In the genomic region with DNA sequence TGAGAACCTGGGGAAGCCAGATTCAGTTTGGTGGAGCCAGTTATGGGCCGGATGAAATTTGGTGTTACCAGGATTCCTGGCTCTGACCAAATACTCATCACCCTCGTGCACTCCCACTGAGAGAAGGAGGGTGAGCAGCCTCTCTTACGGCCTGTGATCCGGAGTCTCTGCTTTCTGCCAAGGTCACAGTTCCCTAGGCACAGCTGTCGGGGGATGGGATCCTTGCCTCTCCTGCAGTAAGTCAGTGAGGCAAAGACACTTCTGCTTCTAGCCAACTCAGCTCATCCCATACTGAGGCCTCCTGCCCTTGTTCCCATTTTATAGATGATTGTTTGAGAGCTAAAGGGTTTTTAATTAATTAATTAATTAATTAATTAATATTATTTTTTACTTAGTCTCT, we compare ENCODE assay signal across 22 mouse cellular contexts. TPM values are rescaled to one million over a fixed set of nuclear protein-coding genes. Genes with fewer than 3 reads are reported as not detected.
DNase-seq lines count a peak whose midpoint lies in the region; ATAC-seq lines count a peak whose summit lies in the region.
"Had no signal": no experiment of that assay in that cellular context is flagged by ENCODE, and none has a peak within 500 bp of the region (broad histone marks: within the 10 kb centered on the region; RNA-seq: fewer than 3 reads in every experiment).

No protein-coding gene starts in this region.

- no peak overlapping the region for H3K27ac ChIP-seq in hindbrain, embryonic 10.5 days
- H3K27ac ChIP-seq in hindbrain, embryonic 11.5 days (ENCODE audit: low read depth, low read length): no peak overlapping the region
- H3K27ac ChIP-seq in kidney, embryonic 16.5 days (ENCODE audit: low read length): no peak overlapping the region
- H3K27ac ChIP-seq in midbrain, embryonic 11.5 days (ENCODE audit: low read depth, low read length): no peak overlapping the region
- no peak overlapping the region for H3K27ac ChIP-seq in midbrain, embryonic 14.5 days (replicated peaks; ENCODE audit: low read depth, low read length)
- H3K27ac ChIP-seq: embryonic facial prominence, embryonic 13.5 days; forebrain, embryonic 12.5 days; heart, embryonic 10.5 days; hindbrain, embryonic 14.5 days had no signal

- no peak for ATAC-seq in hindbrain, embryonic 11.5 days (ENCODE audit: low FRiP score)
- peak; percentile 78; the same call in 1 of the 2 replicates for ATAC-seq in kidney, embryonic 16.5 days (ENCODE audit: low FRiP score, low TSS enrichment)
- ATAC-seq in midbrain, embryonic 11.5 days (ENCODE audit: low FRiP score): no peak
- ATAC-seq in midbrain, embryonic 14.5 days (ENCODE audit: low FRiP score, low TSS enrichment): no peak
- ATAC-seq: activated CD4-positive, CD25-positive, alpha-beta regulatory T cell, adult 4 months; forebrain, embryonic 16.5 days; Patski had no signal

- no peak overlapping the region for H3K9ac ChIP-seq in hindbrain, embryonic 11.5 days (ENCODE audit: low read depth, low read length)
- no peak overlapping the region for H3K9ac ChIP-seq in kidney, embryonic 16.5 days (replicated peaks; ENCODE audit: low read length)
- no peak overlapping the region for H3K9ac ChIP-seq in midbrain, embryonic 11.5 days (ENCODE audit: low read length)
- no peak overlapping the region for H3K9ac ChIP-seq in midbrain, embryonic 14.5 days (replicated peaks; ENCODE audit: low read length)
- H3K9ac ChIP-seq: embryonic facial prominence, embryonic 13.5 days; forebrain, embryonic 12.5 days; hindbrain, embryonic 14.5 days had no signal

- no peaks in the 10 kb centered on the region for H3K9me3 ChIP-seq in hindbrain, embryonic 10.5 days
- no peaks in the 10 kb centered on the region for H3K9me3 ChIP-seq in hindbrain, embryonic 11.5 days (ENCODE audit: control insufficient read depth, low read length)
- no peaks in the 10 kb centered on the region for H3K9me3 ChIP-seq in kidney, embryonic 16.5 days (ENCODE audit: low read length)
- no peaks in the 10 kb centered on the region for H3K9me3 ChIP-seq in midbrain, embryonic 11.5 days (ENCODE audit: control insufficient read depth, low read length)
- no peaks in the 10 kb centered on the region for H3K9me3 ChIP-seq in midbrain, embryonic 14.5 days (ENCODE audit: control insufficient read depth, low read length)
- H3K9me3 ChIP-seq: embryonic facial prominence, embryonic 13.5 days; forebrain, embryonic 12.5 days; heart, embryonic 10.5 days had no signal

- peaks cover 23% of the 10 kb centered on the region for H3K4me1 ChIP-seq in hindbrain, embryonic 10.5 days (replicated peaks)
- no peaks in the 10 kb centered on the region for H3K4me1 ChIP-seq in hindbrain, embryonic 11.5 days (replicated peaks; ENCODE audit: control insufficient read depth, insufficient read depth, low read length)
- peaks cover 17% of the 10 kb centered on the region for H3K4me1 ChIP-seq in kidney, embryonic 16.5 days (ENCODE audit: insufficient read depth, low read length)
- H3K4me1 ChIP-seq in midbrain, embryonic 11.5 days (ENCODE audit: control insufficient read depth, insufficient read depth, low read length): peaks cover 3% of the 10 kb centered on the region; the same call in 1 of the 2 replicates
- H3K4me1 ChIP-seq in midbrain, embryonic 14.5 days (ENCODE audit: control insufficient read depth, insufficient read depth, low read length): no peaks in the 10 kb centered on the region

- no peak overlapping the region for H3K4me3 ChIP-seq in hindbrain, embryonic 10.5 days
- H3K4me3 ChIP-seq in hindbrain, embryonic 11.5 days (ENCODE audit: low read depth, low read length): no peak overlapping the region
- H3K4me3 ChIP-seq in kidney, embryonic 16.5 days (ENCODE audit: low read length): no peak overlapping the region
- H3K4me3 ChIP-seq in midbrain, embryonic 11.5 days (ENCODE audit: low read depth, low read length): no peak overlapping the region
- H3K4me3 ChIP-seq in midbrain, embryonic 14.5 days (replicated peaks; ENCODE audit: low read depth, low read length): no peak overlapping the region
- H3K4me3 ChIP-seq: embryonic facial prominence, embryonic 13.5 days; forebrain, embryonic 12.5 days; heart, embryonic 10.5 days had no signal

- no peaks in the 10 kb centered on the region for H3K36me3 ChIP-seq in hindbrain, embryonic 10.5 days
- H3K36me3 ChIP-seq in hindbrain, embryonic 11.5 days (ENCODE audit: control insufficient read depth, insufficient read depth, low read length): no peaks in the 10 kb centered on the region
- H3K36me3 ChIP-seq in kidney, embryonic 16.5 days (ENCODE audit: insufficient read depth, low read length): no peaks in the 10 kb centered on the region
- no peaks in the 10 kb centered on the region for H3K36me3 ChIP-seq in midbrain, embryonic 11.5 days (ENCODE audit: control insufficient read depth, insufficient read depth, low read length)
- no peaks in the 10 kb centered on the region for H3K36me3 ChIP-seq in midbrain, embryonic 14.5 days (ENCODE audit: control insufficient read depth, insufficient read depth, low read length)
- H3K36me3 ChIP-seq: embryonic facial prominence, embryonic 13.5 days; forebrain, embryonic 12.5 days; heart, embryonic 10.5 days had no signal

- H3K4me2 ChIP-seq in hindbrain, embryonic 11.5 days (replicated peaks; ENCODE audit: low read depth, low read length): no peak overlapping the region
- no peak overlapping the region for H3K4me2 ChIP-seq in kidney, embryonic 16.5 days (replicated peaks; ENCODE audit: low read depth, low read length)
- H3K4me2 ChIP-seq in midbrain, embryonic 11.5 days: no peak overlapping the region
- H3K4me2 ChIP-seq in midbrain, embryonic 14.5 days (ENCODE audit: low read length): no peak overlapping the region
- H3K4me2 ChIP-seq: embryonic facial prominence, embryonic 13.5 days; forebrain, embryonic 12.5 days; hindbrain, embryonic 14.5 days had no signal

- DNase-seq in hindbrain, embryonic 10.5 days (ENCODE audit: low spot score): peak; percentile 20
- no peak for DNase-seq in hindbrain, embryonic 11.5 days (ENCODE audit: low spot score)
- no peak for DNase-seq in kidney, adult 8-10 months
- peak; percentile 85 for DNase-seq in midbrain, embryonic 11.5 days (ENCODE audit: low spot score, missing footprints)
- no peak for DNase-seq in midbrain, embryonic 14.5 days
- no peak for DNase-seq in adrenal gland, postnatal 10 days
- DNase-seq: adrenal gland, postnatal 25 days; cerebellum, adult 18-20 months; cerebellum, adult 9-11 months; cerebellum, postnatal 36 days; gastrocnemius, postnatal 10 days; heart, adult 18-20 months; heart, postnatal 10 days; heart, postnatal 4 days had no signal

- WGBS in hindbrain, embryonic 10.5 days: 51% methylated on average over 5 of the region's 5 CpGs
- WGBS in hindbrain, embryonic 11.5 days: 45% methylated on average over 5 of the region's 5 CpGs
- 46% methylated on average over 5 of the region's 5 CpGs for WGBS in kidney, embryonic 16.5 days
- WGBS in midbrain, embryonic 11.5 days: 35% methylated on average over 5 of the region's 5 CpGs
- 40% methylated on average over 5 of the region's 5 CpGs for WGBS in midbrain, embryonic 14.5 days

- no peaks in the 10 kb centered on the region; the same call in 1 of the 2 replicates for H3K27me3 ChIP-seq in hindbrain, embryonic 10.5 days (ENCODE audit: insufficient read depth, poor library complexity, severe bottlenecking)
- H3K27me3 ChIP-seq in hindbrain, embryonic 11.5 days (ENCODE audit: control insufficient read depth, insufficient read depth, low read length): no peaks in the 10 kb centered on the region
- no peaks in the 10 kb centered on the region for H3K27me3 ChIP-seq in kidney, embryonic 16.5 days (ENCODE audit: insufficient read depth, low read length)
- H3K27me3 ChIP-seq in midbrain, embryonic 11.5 days (ENCODE audit: control insufficient read depth, insufficient read depth, low read length): no peaks in the 10 kb centered on the region
- H3K27me3 ChIP-seq in midbrain, embryonic 14.5 days (ENCODE audit: control insufficient read depth, insufficient read depth, low read length): no peaks in the 10 kb centered on the region; the same call in 1 of the 2 replicates
- H3K27me3 ChIP-seq: embryonic facial prominence, embryonic 13.5 days; Patski had no signal

RNA-seq across cellular contexts. Expression of a gene that starts 13.2 kb away (rescaled TPM):
- 5.7 and 6.7 TPM in 2 replicates for polyA plus RNA-seq in hindbrain, embryonic 10.5 days (2016; fragmentation: Nextera tagmentation; extraction: Ambion mirVana)
- 3.7 and 4.5 TPM in 2 replicates for polyA plus RNA-seq in hindbrain, embryonic 11.5 days (2014; fragmentation: Nextera tagmentation; extraction: Ambion mirVana)
- polyA plus RNA-seq in kidney, embryonic 16.5 days (2015; fragmentation: Nextera tagmentation; extraction: Ambion mirVana): 71.2 and 110 TPM in 2 replicates
- polyA plus RNA-seq in midbrain, embryonic 11.5 days (2014; fragmentation: Nextera tagmentation; extraction: Ambion mirVana): 6.9 TPM in 2 replicates
- 2.8 and 4.9 TPM in 2 replicates for polyA plus RNA-seq in midbrain, embryonic 14.5 days (2014; fragmentation: Nextera tagmentation; extraction: Ambion mirVana)
- total RNA-seq in adrenal gland, postnatal 10 days (2021): 10 to 100 TPM; 46.5 to 48.0 TPM

Comparison
In these comparisons a context has a peak if more than half of its experiments do, and no peak if none do; other contexts are left out.
1. DNase-seq: peak in hindbrain, embryonic 10.5 days (single experiment) and midbrain, embryonic 11.5 days (single experiment); none in hindbrain, embryonic 11.5 days (single experiment), kidney, adult 8-10 months (0 of 2), midbrain, embryonic 14.5 days (single experiment) and adrenal gland, postnatal 10 days (single experiment).